Mouse (Mus musculus) hindlimb bud, embryonic 11.5 days (tissue): ENCODE data around the gene Faf1.

Experiments
- DNase-seq: peaks from one replicate; pipeline ENCODE4 v3.0.0-alpha.2; 2012; ENCODE audit warnings: low read depth, low spot score; ENCODE audit errors: extremely low spot score

Gene Faf1

DNA sequence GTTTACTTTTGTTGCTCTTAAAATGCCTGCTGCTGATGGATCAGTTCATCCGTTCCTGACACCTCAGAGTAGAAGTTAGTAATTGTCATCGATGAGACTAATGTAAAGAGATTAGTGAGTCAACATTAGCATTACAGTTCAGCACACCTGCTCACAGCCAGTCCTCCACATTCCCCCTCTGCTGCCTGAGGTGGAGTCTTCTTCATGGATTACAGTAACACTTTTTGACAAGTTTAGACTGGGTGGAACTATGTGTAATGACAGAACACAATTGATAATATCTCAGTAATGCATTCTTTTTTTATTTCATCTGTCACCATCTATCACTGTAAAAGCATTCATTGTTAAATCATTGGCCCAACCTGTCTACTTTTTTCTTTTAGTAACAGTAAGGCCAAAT lies 224.7 kb downstream of the Faf1 start:
- no peak for DNase-seq

- no peak for DNase-seq
These were observed 228.1 kb downstream of the Faf1 start for GRCm38 (mm10) chr4:109904487-109904886.

DNA sequence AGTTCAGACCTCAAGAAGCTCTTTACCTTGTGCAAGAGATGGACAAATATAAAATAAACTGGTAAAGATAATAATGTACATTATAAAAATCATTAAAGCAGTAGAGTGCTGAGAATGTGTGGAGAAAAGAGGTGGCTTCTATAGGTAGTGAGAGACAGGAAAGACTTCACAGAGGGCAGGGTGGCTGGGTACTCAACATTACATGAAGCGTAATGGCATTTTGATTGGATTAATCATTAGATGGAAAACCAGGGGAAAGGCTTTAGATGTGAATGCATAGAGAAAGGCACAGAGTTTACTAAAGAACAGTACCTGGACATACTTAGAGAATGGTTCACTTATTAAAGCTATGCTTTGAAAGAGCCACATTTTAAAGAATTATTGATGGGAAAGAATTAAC lies 252.7 kb downstream of the Faf1 start:
- no peak for DNase-seq

- no peak for DNase-seq
These were observed 254.1 kb downstream of the Faf1 start for GRCm38 (mm10) chr4:109930445-109930844.

DNA sequence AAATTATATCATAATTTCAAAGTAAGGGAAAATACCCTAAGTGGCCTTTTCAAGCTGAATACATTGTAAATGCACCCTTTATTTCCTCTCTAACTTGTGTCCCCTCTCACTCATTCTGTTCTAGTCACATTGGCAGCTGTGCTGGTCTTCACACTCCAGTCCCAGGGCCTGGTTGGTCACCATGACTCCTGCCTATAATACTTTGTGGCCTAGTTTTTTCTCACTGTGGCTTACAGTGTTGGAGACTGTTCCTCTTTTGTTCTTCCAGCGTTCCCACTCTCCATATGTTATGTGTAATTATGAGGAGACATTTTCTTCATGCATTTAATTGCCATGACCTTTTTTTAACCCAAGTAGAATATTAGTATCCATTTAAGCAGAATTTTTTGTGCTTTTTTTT lies 254.5 kb downstream of the Faf1 start:
- DNase-seq: no peak

DNA sequence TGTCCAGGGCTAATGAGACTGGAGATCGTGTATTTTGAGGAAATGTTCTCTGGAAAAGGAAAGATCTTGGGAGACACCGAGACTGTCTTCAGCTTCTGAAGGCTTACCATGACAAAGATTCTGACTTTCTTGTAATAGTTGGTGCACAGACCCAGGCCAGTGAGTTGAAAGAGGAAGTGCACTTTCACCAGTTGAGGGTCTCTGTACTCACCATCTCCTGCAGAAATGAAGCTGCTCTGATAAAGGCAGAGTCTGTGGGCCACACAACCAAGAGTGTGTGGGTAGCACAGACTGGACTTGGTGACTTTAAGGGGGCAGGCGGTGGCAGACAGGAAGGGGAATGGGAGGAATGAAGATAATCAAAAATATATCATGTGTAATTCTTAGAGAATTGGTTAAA lies 260.2 kb downstream of the Faf1 start:
- no peak for DNase-seq

DNA sequence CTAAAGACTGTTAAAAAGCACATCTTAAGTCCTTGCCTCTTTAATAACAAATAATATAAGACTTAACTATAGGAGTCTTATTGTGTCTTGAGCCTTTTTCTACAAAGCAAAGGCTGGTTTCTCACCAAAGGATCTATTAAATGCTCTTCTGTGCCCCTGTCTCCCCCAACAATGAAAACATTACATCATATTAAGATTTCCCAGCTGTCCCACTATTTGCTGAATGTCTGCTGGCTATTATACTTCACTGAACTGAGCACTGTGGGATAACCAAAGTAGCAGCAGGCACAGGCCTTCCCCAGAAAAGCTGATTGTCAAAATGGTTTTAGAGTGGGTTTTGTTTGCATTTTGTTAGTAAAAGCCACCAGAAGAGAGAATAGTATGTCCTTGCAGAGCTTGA lies 262.9 kb downstream of the Faf1 start:
- DNase-seq: no peak

DNA sequence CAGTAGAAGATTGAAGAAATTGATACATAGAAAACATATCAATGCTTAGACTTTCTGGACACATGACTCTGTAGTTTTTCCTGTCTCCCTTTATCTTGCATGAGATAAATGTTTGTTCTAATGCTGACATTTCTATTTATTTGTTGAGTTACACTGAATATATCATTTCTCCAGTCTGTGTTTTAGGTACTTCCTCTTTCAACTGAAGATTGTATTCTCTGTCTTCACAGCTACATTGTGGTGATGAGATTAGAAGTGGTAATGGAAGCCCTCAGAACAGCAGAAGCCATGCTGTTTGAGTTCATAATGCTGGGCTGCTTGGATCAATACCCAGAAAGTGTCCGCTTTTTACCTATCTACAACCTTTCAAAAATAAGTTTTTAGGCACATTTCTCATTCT lies 269.2 kb downstream of the Faf1 start:
- no peak for DNase-seq

GRCm38 (mm10) chr4:109949307-109949706 lies 272.9 kb downstream of the Faf1 start:
- DNase-seq: no peak

DNA sequence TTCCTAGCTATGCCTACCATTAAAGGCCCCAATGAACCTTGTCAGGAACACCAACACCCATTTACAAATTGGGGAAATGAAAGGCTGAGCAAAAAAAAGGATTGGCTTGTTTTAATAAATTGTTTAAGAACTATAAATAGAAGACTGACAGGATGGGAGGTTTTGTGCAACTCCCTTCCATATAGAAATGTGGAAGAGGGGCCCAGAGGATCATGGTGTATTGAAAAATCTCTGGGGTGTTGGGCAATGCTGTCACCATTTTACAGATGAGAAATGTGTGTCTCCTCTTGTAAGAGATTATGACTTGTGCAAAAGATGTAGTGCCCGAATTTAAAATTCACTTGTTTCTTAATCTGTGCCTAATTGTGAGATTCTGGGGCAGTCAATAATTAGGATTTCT lies 277.1 kb downstream of the Faf1 start:
- DNase-seq: no peak

- DNase-seq: no peak
These were observed 284.0 kb downstream of the Faf1 start for GRCm38 (mm10) chr4:109960201-109960935.

- DNase-seq: no peak
These were observed 287.3 kb downstream of the Faf1 start for GRCm38 (mm10) chr4:109963570-109964279.

- DNase-seq: no peak
These were observed 293.2 kb downstream of the Faf1 start for GRCm38 (mm10) chr4:109969561-109969960.

- no peak for DNase-seq
These were observed 297.7 kb downstream of the Faf1 start for GRCm38 (mm10) chr4:109973991-109974654.

- no peak for DNase-seq
These were observed 298.4 kb downstream of the Faf1 start for GRCm38 (mm10) chr4:109974655-109975380.

GRCm38 (mm10) chr4:109975381-109976240 lies 299.2 kb downstream of the Faf1 start:
- no peak for DNase-seq

DNA sequence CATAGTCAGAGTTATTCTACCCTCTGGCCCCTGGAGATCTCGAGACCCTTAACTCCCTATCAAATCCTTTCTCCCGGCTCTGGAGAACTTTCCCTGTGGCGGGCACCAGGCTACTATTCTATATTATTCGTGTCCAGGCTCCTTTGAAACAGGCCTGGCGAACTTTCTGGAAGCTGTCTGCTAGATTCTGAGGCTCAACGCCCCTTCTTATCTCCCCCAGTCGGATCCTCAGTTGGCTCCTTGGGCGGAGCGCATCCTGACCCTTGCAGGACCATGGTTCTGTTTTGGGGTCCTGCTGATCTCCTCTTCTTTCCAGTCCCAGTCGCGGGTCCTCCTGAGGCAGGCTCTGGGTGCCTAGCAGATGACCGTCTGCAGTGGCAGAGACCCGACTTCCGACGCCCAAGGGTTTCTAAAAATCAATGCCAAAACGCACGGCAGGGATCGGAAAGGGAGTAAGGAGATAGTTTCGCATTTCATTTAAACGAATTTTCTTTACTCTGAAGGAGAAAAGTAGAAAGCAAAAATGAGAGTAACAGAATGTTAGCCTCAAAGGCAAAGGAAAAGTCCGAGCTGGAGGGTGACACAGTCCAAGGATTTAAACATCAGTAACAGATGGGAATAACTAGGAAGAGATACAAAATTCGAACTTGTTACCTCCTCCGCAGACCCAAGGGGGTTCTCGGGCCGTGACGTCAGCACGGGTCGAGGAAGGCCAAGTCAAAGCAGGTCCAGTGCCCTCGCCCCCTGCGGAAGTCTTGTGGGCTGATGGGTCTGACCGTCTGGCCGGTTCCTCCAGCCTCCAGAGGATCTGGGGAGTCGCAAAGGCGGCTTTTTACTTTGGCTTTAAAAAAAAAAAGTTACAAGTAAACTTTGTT lies 300.1 kb downstream of the Faf1 start:
- DNase-seq: no peak

DNA sequence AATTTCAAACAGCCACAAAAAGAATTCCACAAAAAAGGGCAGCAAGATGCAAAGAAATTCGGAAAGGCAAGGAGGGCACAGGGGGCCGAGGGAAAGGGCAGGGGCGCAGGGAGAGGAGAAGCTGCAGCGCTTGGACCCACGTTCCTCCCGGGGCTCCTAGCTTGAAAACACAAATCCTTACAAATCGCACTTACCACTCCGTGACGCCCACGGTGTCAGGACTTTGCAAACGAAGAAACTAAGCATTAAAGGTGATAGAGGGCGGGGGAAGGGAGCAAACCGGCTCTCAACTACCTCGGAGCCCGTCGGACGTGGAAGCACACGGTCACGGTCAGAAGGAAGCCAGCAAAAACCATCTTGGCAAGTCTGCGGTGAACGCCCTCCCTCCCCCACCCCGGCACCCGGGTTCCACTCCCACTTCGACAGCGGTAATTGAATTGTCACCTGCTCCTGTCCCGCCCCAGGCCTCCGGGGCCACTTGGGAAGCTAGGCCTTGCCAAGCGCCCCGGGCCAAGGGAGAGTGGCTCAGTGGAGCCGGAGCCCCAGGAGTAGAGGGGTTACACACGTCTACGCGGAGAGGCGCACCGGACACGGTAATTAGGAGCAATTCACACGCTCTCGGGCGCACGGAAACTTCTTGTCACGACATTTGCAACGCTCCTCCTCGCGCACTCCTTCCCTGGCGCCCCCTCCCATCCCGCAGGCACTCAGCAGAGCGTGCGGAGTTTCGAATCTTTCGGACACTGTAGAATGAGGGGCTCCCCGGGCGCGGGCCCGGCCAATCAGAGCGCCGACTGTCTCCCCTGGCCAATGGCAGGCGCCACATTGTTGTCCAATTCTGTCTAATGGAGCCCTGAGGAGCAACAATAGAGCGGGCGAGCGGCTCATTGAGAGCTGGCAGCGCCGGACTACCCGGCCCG lies 301.0 kb downstream of the Faf1 start, which contains the start of gene Dmrta2:
TSS of gene Dmrta2 (plus strand) at position 906 of the 920 bp plus-strand sequence.
- no peak for DNase-seq
